Mouse (Mus musculus) embryonic fibroblast, embryonic 13.5 days (primary cell): ENCODE data around the gene Cd93.

Experiments
- CTCF ChIP-seq: IDR thresholded peaks from 2 replicates; pipeline ENCODE4 v1.5.1; 2011; ENCODE audit warnings: mild to moderate bottlenecking, control low read depth, low read length, moderate library complexity, borderline replicate concordance; ENCODE audit not compliant: insufficient read depth
- POLR2A ChIP-seq: IDR thresholded peaks from 2 replicates; pipeline ENCODE4 v1.6.1; 2011; ENCODE audit warnings: low read depth, mild to moderate bottlenecking, control low read depth, low read length, moderate library complexity

DNA sequence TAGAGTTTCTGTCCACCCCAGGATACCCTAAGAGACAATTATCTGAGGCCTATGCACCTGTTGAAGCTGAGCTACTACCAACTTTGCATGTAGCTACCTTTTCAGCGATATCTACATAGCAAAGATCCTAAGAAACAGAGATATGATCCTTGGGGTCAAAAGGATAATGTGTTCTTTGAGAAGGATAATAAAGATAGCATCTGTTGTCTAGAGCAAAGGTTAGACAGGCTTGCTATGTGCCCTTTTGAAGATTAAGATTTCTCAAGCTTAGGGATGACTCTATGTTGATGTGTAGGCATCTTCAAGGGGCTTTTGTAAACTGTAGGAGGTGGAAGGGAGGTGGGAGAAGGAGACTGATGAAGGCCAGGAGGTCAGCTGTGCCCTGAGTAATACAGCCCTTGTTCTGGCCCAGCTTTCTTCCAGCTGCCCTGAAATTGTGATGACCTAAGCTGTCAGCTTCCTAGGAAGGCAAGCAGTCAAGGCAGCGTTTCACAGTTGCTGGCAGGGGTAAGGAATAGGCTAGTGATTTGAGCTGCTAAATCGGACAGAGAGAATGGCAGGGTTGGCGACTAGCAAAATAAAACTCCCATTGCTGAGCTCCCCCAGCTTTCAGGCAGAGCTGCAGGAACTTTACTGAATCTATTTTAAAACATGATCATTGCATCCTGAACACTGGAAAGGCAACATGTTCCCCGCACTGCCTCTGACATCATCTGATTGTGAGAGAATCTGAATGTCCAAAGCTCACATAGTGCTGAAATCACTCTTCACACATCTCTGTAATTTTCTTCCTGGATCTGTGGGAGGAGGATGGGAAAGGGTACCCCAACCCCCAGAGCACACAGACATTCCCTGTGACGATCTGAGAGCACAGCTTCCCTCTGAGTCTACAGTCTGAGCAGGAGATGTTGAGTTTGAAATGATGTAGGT lies 55.4 kb downstream of the Cd93 start:
- no peak for TF ChIP-seq CTCF
- no peak for TF ChIP-seq POLR2A
